Mouse (Mus musculus) lung, postnatal 14 days (tissue): ENCODE measurements around the gene Kcns3.

Experiments used
- DNase-seq: peaks from one replicate; pipeline ENCODE4 v3.0.0; 2021

Kcns3 gene

GRCm38 (mm10) chr12:11151015-11151414 lies at the start of gene Kcns3:
TSS of gene Kcns3 (minus strand) at chr12:11151056.
- DNase-seq: no peak

GRCm38 (mm10) chr12:11198551-11198950 lies 47.7 kb upstream of the Kcns3 start:
- no peak for DNase-seq

GRCm38 (mm10) chr12:11198026-11198425 lies 47.2 kb upstream of the Kcns3 start:
- no peak for DNase-seq

- DNase-seq: no peak
These were observed 46.0 kb upstream of the Kcns3 start for GRCm38 (mm10) chr12:11196830-11197229.

- peak; percentile 81 for DNase-seq
These were observed 45.3 kb upstream of the Kcns3 start for GRCm38 (mm10) chr12:11196142-11196597.

- DNase-seq: no peak
These were observed 44.2 kb upstream of the Kcns3 start for GRCm38 (mm10) chr12:11195031-11195430.

- peak; percentile 93 for DNase-seq
These were observed 27.8 kb upstream of the Kcns3 start for GRCm38 (mm10) chr12:11178486-11179154.

GRCm38 (mm10) chr12:11177408-11178394 lies 26.8 kb upstream of the Kcns3 start:
- DNase-seq: no peak

GRCm38 (mm10) chr12:11158670-11159069 lies 7.8 kb upstream of the Kcns3 start:
- DNase-seq: no peak

- DNase-seq: no peak
These were observed 4.3 kb upstream of the Kcns3 start for GRCm38 (mm10) chr12:11155123-11155522.

- DNase-seq: no peak
These were observed 2.7 kb upstream of the Kcns3 start for GRCm38 (mm10) chr12:11153587-11153986.

- peak; percentile 52 for DNase-seq
These were observed 492 bp downstream of the Kcns3 start for GRCm38 (mm10) chr12:11150192-11150935.

- peak; percentile 70 for DNase-seq
These were observed 1.2 kb downstream of the Kcns3 start for GRCm38 (mm10) chr12:11149421-11150191.

- DNase-seq: no peak
These were observed 1.8 kb downstream of the Kcns3 start for GRCm38 (mm10) chr12:11149121-11149420.

- DNase-seq: no peak
These were observed 6.0 kb downstream of the Kcns3 start for GRCm38 (mm10) chr12:11144894-11145293.

GRCm38 (mm10) chr12:11132418-11132817 lies 18.4 kb downstream of the Kcns3 start:
- DNase-seq: no peak

GRCm38 (mm10) chr12:11129188-11129587 lies 21.7 kb downstream of the Kcns3 start:
- no peak for DNase-seq

GRCm38 (mm10) chr12:11126186-11126759 lies 24.6 kb downstream of the Kcns3 start:
- no peak for DNase-seq

- DNase-seq: peak; percentile 38
These were observed 49.3 kb downstream of the Kcns3 start for GRCm38 (mm10) chr12:11101565-11101964.

GRCm38 (mm10) chr12:11088626-11089372 lies 62.1 kb downstream of the Kcns3 start:
- DNase-seq: peak; percentile 36

GRCm38 (mm10) chr12:11086866-11087265 lies 64.0 kb downstream of the Kcns3 start:
- DNase-seq: no peak
